Mouse (Mus musculus) lung, embryonic 15.5 days (tissue): Measurements from ENCODE around the gene Lzts3. TPM values are rescaled to one million over a fixed set of nuclear protein-coding genes. Genes with fewer than 3 reads are reported as not detected.

ENCODE experiments used
- ATAC-seq: fragments of 200-750 bp; cut with Nextera tagmentation; 2 replicates; pipeline ENCODE4 v1.8.0; 2017; ENCODE audit warnings: moderate number of reproducible peaks, borderline replicate concordance; ENCODE audit not compliant: low FRiP score, low TSS enrichment; ENCODE audit errors: extremely low read depth
- H3K27ac ChIP-seq: fragments of 300-500 bp; sonication (generic); 2 replicates; pipeline ENCODE4 v1.5.1; 2015; ENCODE audit warnings: moderate library complexity, mild to moderate bottlenecking, inconsistent platforms
- H3K27me3 ChIP-seq: fragments of 300-500 bp; sonication (generic); 2 replicates; pipeline ENCODE4 v1.6.1; 2015; ENCODE audit warnings: inconsistent platforms
- H3K36me3 ChIP-seq: fragments of 300-500 bp; sonication (generic); 2 replicates; pipeline ENCODE4 v1.6.1; 2015; ENCODE audit warnings: inconsistent platforms
- H3K4me1 ChIP-seq: fragments of 300-500 bp; sonication (generic); 2 replicates; pipeline ENCODE4 v1.6.1; 2015; ENCODE audit warnings: inconsistent platforms
- H3K4me2 ChIP-seq: fragments of 300-500 bp; sonication (generic); 2 replicates; pipeline ENCODE4 v1.6.1; 2015; ENCODE audit warnings: inconsistent platforms, mild to moderate bottlenecking, moderate library complexity
- H3K4me3 ChIP-seq: fragments of 300-500 bp; sonication (generic); 2 replicates; pipeline ENCODE4 v1.5.1; 2015; ENCODE audit warnings: mild to moderate bottlenecking, inconsistent platforms
- H3K9ac ChIP-seq: fragments of 300-500 bp; sonication (generic); 2 replicates; pipeline ENCODE4 v1.6.1; 2015; ENCODE audit warnings: inconsistent platforms
- H3K9me3 ChIP-seq: fragments of 300-500 bp; sonication (generic); 2 replicates; pipeline ENCODE4 v1.6.1; 2016; ENCODE audit warnings: inconsistent platforms
- WGBS: fragments of 180-500 bp; shearing (Covaris S2); methylation state at CpG from one replicate; pipeline ENCODE4 v1.1.7; 2015; 5-methylcytosine and 5-hydroxymethylcytosine counted together
- polyA plus RNA-seq: library from polyadenylated mRNA; unstranded; fragments of >200 nt; fragmentation: Nextera tagmentation; extraction: Ambion mirVana; gene quantifications from 2 replicates; pipeline ENCODE4 v1.2.1, GENCODE M21; 2015

Lzts3 gene
- 2.9 and 3.2 TPM in 2 replicates for polyA plus RNA-seq

DNA sequence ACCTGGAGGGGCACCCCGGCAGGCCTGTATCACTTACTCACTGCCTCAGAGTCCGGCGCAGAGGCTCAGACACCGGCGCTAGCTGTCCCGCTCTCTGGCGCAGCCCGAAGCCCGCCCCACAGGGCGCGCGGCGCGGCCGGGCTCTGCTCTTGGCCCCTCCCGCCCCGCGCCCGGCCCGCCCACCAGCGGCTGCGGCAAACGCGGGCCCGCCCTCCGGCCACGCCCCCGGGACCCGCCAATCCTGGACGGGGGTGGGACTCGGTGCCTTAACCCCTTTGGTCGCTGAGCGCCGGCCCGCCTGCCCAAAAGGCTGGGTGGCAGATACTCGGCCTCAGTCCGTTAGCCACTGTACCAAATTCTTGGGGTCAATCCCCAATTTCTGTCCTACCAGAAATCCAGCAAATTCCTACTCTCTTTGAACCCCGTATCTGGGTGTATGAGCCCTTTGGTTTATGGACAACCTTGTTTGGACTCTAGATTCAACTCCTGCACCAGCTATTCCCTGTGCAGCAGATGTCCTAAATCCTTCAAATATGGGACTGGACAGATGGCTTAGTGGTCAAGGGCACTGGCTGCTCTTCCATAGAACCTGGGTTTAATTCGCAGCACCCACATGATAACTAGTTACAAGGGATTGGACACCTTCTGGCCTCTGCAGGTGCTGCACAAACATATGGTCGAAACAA, at the start of gene Lzts3:
Gene Lzts3, minus strand, starts transcription at position 120 of the 686 bp plus-strand sequence.
- WGBS, result 5% methylated on average over 35 of the region's 40 CpGs

DNA sequence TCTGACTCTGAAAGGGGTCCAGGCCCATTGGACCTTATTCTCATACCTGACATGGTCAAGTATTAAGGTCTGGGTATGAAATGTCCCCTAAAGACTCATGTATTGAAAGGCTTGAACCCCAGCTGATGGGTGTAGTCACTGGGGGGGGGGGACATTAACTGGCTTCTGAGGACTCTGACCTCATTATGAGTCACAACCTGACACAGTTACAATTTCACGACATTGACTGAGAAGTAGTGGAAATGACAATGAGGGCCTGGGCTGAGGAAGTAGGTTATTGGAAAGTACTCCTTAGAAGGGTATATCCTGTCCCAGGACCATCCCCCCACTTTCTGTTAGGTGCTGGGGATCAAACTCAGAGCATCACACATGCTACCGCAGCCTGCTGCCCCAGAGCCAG, 46.4 kb upstream of the Lzts3 start:
- no peaks in the 10 kb centered on the region for H3K36me3 ChIP-seq
- no peak overlapping the region for H3K9ac ChIP-seq
- no peaks in the 10 kb centered on the region for H3K4me1 ChIP-seq
- no peaks in the 10 kb centered on the region for H3K9me3 ChIP-seq
- 73% methylated on average over 2 of the region's 2 CpGs for WGBS
- H3K27ac ChIP-seq, result no peak overlapping the region
- ATAC-seq, result no peak
- no peak overlapping the region for H3K4me2 ChIP-seq
- H3K27me3 ChIP-seq, result no peaks in the 10 kb centered on the region
- H3K4me3 ChIP-seq, result no peak overlapping the region

More for the DNA sequence above, at the start of gene Lzts3:
- H3K36me3 ChIP-seq, result no peaks in the 10 kb centered on the region
- peak within 1 kb of the TSS; percentile 99 for H3K4me2 ChIP-seq
- H3K4me1 ChIP-seq, result peaks cover 11% of the 10 kb centered on the region
- H3K27ac ChIP-seq, result no peak within 1 kb of the TSS
- ATAC-seq, result peak; percentile 96
- H3K27me3 ChIP-seq, result peaks cover 14% of the 10 kb centered on the region
- H3K9me3 ChIP-seq, result no peaks in the 10 kb centered on the region
- H3K4me3 ChIP-seq, result peak within 1 kb of the TSS; percentile 64
- peak within 1 kb of the TSS; percentile 78 for H3K9ac ChIP-seq

DNA sequence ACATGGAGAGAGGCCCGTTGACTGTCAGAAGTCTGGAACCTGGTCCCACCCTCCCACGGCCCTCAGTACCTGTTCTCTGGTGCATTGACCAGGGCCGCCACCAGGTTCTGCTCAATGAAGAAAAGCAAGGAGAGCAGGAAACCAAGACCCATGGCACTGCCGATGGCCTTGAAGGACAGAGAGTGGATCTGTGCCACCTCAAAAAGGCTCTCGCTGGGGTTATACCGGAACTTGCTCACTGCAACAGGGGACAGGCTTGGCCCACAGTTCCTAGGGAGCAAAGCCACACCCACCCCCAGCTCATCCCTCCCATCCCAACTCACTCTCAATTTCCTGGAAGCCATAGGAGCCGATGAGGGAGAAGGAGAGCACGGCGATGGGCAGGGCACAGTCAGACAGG, 42.8 kb upstream of the Lzts3 start:
- no peaks in the 10 kb centered on the region for H3K4me1 ChIP-seq
- no peak overlapping the region for H3K4me2 ChIP-seq
- no peaks in the 10 kb centered on the region for H3K27me3 ChIP-seq
- no peaks in the 10 kb centered on the region for H3K9me3 ChIP-seq
- no peak overlapping the region for H3K4me3 ChIP-seq
- H3K27ac ChIP-seq, result no peak overlapping the region
- 81% methylated on average over 9 of the region's 9 CpGs for WGBS
- no peak for ATAC-seq
- H3K36me3 ChIP-seq, result peaks cover 18% of the 10 kb centered on the region
- H3K9ac ChIP-seq, result no peak overlapping the region

DNA sequence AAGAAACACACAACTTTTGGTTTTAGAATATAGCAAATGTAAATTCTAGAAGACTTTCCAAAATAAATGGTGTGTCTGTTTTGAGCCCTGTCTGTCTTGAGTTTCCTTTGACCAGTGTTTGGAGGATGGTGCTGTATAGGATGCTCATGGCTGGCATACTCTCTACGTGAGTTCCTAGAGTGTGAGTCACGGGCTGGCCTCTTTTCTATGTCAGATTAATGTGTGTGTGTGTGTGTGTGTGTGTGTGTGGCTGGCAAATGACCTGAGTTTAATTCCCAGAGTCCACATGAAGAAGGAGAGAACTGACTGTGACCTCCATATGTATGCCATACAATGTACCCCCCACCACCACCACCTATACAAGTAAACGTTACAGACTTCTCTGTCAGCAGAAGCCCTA, 38.9 kb upstream of the Lzts3 start:
- WGBS, result 82% methylated on average over 3 of the region's 3 CpGs

DNA sequence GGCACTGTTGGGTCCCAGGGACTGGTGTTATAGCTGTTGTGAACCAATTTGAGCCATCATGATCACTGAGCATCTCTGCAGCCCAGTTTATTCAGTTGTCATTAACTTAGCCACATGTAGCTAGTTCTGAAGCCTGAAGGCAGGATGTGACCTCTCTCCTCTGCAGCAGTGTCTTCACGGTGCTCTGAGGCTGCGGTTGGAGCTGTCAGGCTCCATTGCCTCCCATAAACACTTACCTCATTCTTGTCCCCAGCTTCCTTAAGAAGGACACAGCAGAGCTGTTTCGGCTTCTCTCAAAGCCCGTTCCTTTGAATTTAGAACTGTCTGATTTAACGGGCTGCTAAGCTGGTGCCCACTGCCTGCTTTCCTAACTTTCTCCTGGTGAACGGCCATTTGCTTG, 37.3 kb upstream of the Lzts3 start:
- Histone ChIP-seq H3K4me2 (no peak overlapping the region), H3K9ac (no peak overlapping the region), H3K27ac (no peak overlapping the region), H3K4me3 (no peak overlapping the region), H3K4me1 (no peaks in the 10 kb centered on the region), H3K9me3 (no peaks in the 10 kb centered on the region), H3K27me3 (no peaks in the 10 kb centered on the region), H3K36me3 (peaks cover 71% of the 10 kb centered on the region)
- WGBS, result 90% methylated on average over 6 of the region's 6 CpGs
- no peak for ATAC-seq

More for the DNA sequence above, 38.9 kb upstream of the Lzts3 start:
- H3K4me2 ChIP-seq, result no peak overlapping the region
- H3K4me1 ChIP-seq, result no peaks in the 10 kb centered on the region
- no peak overlapping the region for H3K4me3 ChIP-seq
- ATAC-seq, result no peak
- H3K27me3 ChIP-seq, result no peaks in the 10 kb centered on the region
- no peak overlapping the region for H3K27ac ChIP-seq
- H3K9ac ChIP-seq, result no peak overlapping the region
- peaks cover 56% of the 10 kb centered on the region for H3K36me3 ChIP-seq
- no peaks in the 10 kb centered on the region for H3K9me3 ChIP-seq

DNA sequence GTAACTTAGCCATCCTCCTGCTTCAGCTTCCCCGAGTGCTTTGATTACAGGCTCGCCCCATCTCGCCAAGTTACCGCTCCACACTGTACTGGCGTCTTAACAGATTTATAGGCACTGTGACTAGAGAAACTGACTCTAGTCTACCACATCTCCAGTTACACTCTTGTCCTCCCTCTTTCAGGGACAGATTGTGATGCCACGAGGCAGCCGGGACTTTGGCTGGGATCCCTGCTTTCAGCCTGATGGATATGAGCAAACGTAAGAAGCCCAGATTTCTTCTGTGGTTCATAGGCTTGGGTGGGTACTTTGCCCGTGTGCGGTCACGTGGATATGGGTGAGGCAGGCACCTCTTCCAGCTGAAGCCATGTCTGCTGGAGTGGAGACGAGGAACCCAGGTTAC, 36.6 kb upstream of the Lzts3 start:
- Histone ChIP-seq H3K9me3 (no peaks in the 10 kb centered on the region), H3K9ac (no peak overlapping the region), H3K27ac (no peak overlapping the region), H3K4me2 (no peak overlapping the region), H3K4me3 (no peak overlapping the region), H3K4me1 (no peaks in the 10 kb centered on the region), H3K36me3 (peaks cover 77% of the 10 kb centered on the region), H3K27me3 (no peaks in the 10 kb centered on the region)
- WGBS, result 92% methylated on average over 12 of the region's 12 CpGs
- no peak for ATAC-seq

DNA sequence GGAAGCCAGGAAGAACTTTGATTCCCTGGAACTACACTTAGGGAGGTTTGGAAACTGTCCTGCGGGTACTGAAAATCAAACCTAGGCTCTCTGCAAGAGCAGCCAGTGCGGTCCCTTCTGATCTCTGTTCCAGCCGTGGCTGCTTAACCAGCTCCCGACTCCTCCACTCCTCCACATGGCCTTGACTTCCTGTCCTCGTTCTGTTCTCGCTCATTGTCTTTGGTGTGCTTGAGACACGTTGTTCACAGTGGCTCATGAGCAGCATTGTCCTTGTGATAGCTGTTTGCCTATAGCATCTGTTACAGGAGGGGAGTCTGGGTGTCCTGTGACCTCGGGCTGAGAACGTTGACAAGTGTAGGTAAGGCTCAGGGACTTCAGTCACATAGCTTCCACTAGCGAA, 34.6 kb upstream of the Lzts3 start:
- H3K9ac ChIP-seq, result no peak overlapping the region
- no peak overlapping the region for H3K27ac ChIP-seq
- no peaks in the 10 kb centered on the region for H3K4me1 ChIP-seq
- H3K4me3 ChIP-seq, result no peak overlapping the region
- 83% methylated on average over 10 of the region's 10 CpGs for WGBS
- peaks cover 87% of the 10 kb centered on the region for H3K36me3 ChIP-seq
- H3K9me3 ChIP-seq, result no peaks in the 10 kb centered on the region
- H3K27me3 ChIP-seq, result no peaks in the 10 kb centered on the region
- ATAC-seq, result no peak
- H3K4me2 ChIP-seq, result no peak overlapping the region

DNA sequence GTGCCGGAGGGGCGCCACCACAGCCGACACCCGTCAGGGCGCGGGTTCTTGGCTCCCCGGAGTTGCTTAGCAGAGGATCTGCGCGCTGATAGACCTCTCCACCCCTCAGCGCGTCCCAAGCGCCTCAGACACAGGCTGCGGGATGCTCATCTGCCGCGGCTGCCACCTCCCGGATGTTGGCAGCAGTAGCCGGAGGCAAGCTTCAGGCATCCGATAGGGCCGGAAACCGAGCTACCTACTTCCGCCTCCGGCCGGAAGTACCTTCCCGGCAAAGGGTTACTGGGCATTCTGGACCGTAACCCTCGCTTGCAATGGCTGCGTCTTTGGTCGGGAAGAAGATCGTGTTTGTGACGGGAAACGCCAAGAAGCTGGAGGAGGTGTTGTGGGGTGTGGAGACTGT, 25.0 kb upstream of the Lzts3 start, which contains the start of gene Itpa:
Gene Itpa, plus strand, starts transcription at position 52 of the 400 bp plus-strand sequence.
- Histone ChIP-seq H3K27ac (peak within 1 kb of the TSS; percentile 81), H3K4me2 (peak within 1 kb of the TSS; percentile 90), H3K4me3 (peak within 1 kb of the TSS; percentile 70), H3K4me1 (peaks cover 30% of the 10 kb centered on the region), H3K36me3 (peaks cover 13% of the 10 kb centered on the region), H3K27me3 (no peaks in the 10 kb centered on the region), H3K9me3 (no peaks in the 10 kb centered on the region), H3K9ac (peak within 1 kb of the TSS; percentile 65)
- ATAC-seq, result peak; percentile 65
- under 1% methylated on average over 31 of the region's 31 CpGs for WGBS

DNA sequence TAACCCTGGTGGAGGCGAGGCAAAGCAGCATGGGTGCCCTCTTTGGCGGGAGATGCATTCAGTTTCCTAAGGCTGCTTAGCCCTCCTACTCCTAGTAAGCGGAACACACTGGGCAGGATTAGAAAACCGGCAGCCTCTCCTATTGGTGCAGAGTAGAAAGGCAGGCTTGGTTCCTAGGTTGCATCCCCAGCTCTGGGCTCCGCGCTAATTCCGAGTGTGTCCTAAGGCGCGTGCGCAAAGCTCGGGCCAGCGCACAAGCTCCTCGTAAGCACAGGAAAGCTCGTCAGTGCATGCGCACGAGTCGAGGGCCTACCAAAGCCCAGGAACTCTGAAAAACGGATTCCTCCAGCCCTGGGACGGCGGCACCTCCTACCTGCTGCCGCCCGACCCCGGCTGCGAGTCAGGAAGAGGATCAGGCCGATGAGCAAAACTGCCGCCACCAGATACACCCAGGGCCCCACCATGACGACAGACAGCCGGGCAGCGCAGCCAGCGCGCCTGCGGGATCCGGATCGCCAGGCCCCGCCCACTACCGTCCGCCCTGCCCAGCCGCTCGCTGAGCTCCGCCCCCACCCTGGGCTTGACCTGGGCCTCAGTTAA, 21.6 kb upstream of the Lzts3 start, which contains the start of gene Ddrgk1:
Gene Ddrgk1, minus strand, starts transcription at position 558 of the 600 bp plus-strand sequence.
- peak within 1 kb of the TSS; percentile 95 for H3K27ac ChIP-seq
- H3K27me3 ChIP-seq, result no peaks in the 10 kb centered on the region
- no peaks in the 10 kb centered on the region for H3K9me3 ChIP-seq
- peak within 1 kb of the TSS; percentile 55 for H3K4me3 ChIP-seq
- ATAC-seq, result peak; percentile 96
- H3K9ac ChIP-seq, result peak within 1 kb of the TSS; percentile 76
- H3K36me3 ChIP-seq, result peaks cover 22% of the 10 kb centered on the region
- peaks cover 24% of the 10 kb centered on the region for H3K4me1 ChIP-seq
- peak within 1 kb of the TSS; percentile 82 for H3K4me2 ChIP-seq
- under 1% methylated on average over 40 of the region's 40 CpGs for WGBS

DNA sequence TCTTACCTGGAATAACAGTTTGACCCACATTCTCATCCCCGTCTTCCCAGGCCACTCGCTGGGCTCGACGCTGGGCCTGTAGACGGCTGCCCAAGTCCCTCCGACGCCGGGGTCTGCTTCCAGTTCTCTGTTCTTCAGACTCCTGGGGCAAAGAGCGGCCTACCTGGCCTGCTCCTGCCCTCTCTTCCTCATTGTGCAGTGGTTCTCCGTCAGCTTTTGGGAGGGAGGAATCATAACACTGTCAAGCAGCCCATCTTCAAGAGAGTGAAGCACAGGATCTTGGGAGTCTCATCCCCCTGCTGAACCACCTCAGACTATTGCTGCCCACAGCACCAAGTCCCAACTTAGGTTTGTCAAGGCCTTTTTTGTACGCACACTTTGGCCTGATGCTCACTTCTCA, 20.7 kb upstream of the Lzts3 start:
- H3K9ac ChIP-seq, result peak overlapping the region; percentile 17; the same call in 1 of the 2 replicates
- peak overlapping the region; percentile 82 for H3K4me2 ChIP-seq
- ATAC-seq, result no peak
- WGBS, result 91% methylated on average over 11 of the region's 11 CpGs
- no peaks in the 10 kb centered on the region for H3K9me3 ChIP-seq
- peaks cover 31% of the 10 kb centered on the region for H3K36me3 ChIP-seq
- peak overlapping the region; percentile 55 for H3K4me3 ChIP-seq
- H3K27ac ChIP-seq, result no peak overlapping the region
- no peaks in the 10 kb centered on the region for H3K27me3 ChIP-seq
- peaks cover 20% of the 10 kb centered on the region for H3K4me1 ChIP-seq

DNA sequence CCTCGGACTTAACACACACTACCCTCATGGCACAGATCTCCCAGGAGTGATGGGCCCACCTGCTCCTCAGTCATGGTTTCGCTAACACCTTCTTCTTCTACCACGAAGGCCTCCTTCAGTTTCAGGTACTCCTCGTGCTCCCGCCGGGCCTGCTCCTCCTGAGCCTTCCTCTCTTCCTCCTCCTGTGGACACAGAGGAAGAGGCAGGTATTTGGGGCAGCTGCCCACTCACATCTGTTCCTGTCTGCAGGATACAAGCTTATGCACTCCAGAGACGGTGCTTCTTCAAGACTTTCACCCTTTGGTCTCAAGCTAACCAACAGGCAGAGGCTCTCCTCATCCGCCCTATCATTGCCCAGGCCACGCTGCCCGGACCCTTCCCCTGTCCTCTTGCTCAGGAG, 15.9 kb upstream of the Lzts3 start:
- Histone ChIP-seq H3K4me1 (peaks cover 10% of the 10 kb centered on the region), H3K4me2 (no peak overlapping the region), H3K9me3 (no peaks in the 10 kb centered on the region), H3K27me3 (no peaks in the 10 kb centered on the region), H3K4me3 (no peak overlapping the region), H3K9ac (no peak overlapping the region), H3K36me3 (peaks cover 62% of the 10 kb centered on the region), H3K27ac (no peak overlapping the region)
- no peak for ATAC-seq
- WGBS, result 94% methylated on average over 10 of the region's 10 CpGs

DNA sequence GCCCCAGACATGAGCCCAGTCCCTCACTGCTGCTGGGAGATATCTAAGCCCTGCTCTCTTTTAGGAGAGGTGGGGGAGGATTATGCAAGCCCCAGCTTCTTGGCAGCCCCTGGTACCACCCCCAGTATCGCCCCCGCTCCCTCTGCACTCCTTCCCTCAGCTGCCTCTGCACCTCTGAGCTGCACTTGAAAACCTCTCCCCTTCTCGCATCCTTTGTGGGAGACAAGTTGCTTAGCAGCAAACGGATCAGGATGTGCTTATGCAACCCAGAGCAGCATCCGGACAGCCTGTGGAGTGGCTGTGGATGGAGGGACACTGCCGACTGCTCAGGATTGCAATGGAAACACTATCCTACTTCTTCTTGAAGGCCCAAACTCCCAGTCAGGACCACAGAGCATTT, 14.9 kb upstream of the Lzts3 start:
- WGBS, result 78% methylated on average over 6 of the region's 6 CpGs
- Histone ChIP-seq H3K4me2 (no peak overlapping the region), H3K36me3 (peaks cover 65% of the 10 kb centered on the region), H3K9ac (no peak overlapping the region), H3K27ac (no peak overlapping the region), H3K4me1 (0 out of 2 replicates have a peak, but pooled peaks cover under 1% of the 10 kb centered on the region), H3K4me3 (no peak overlapping the region), H3K27me3 (no peaks in the 10 kb centered on the region), H3K9me3 (no peaks in the 10 kb centered on the region)
- ATAC-seq, result no peak
